Mouse (Mus musculus) splenic B cell, adult 2 months (primary cell): ENCODE measurements around the gene Fam120b.

Experiments used
- DNase-seq: peaks from one replicate; pipeline ENCODE4 v3.0.0-alpha.2; 2011; ENCODE audit warnings: low read depth, low spot score
- H3K27me3 ChIP-seq: 2 replicates; pipeline ENCODE4 v1.6.1; 2012; ENCODE audit warnings: mild to moderate bottlenecking, low read length, moderate library complexity, mixed read lengths; ENCODE audit not compliant: control insufficient read depth, poor library complexity, insufficient read depth, severe bottlenecking
- H3K36me3 ChIP-seq: 2 replicates; pipeline ENCODE4 v1.6.1; 2012; ENCODE audit warnings: mild to moderate bottlenecking, low read length, moderate library complexity, mixed read lengths; ENCODE audit not compliant: control insufficient read depth, poor library complexity, insufficient read depth, severe bottlenecking

Fam120b gene

DNA sequence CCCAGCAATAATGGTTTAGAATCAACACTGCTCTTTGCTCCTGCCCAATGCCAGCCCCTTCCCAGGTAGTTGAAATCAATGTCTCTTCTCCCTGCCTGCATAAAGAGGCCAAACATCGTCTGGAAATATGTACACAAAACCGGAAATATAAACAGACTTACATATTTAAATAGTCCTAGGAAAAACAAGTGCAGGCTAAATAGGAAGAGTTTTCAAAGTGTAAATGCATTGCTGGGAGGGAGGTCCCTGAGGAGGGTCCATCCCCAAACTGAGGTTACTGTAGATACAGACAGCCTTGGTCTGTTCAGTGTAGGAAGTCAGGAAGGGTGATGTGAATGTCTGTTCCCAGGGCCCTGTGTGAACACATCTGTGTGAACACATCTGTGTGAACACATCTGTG, 10.6 kb downstream of the Fam120b start:
- peaks cover 11% of the 10 kb centered on the region; the same call in 1 of the 2 replicates for H3K36me3 ChIP-seq
- no peak for DNase-seq
- no peaks in the 10 kb centered on the region for H3K27me3 ChIP-seq

DNA sequence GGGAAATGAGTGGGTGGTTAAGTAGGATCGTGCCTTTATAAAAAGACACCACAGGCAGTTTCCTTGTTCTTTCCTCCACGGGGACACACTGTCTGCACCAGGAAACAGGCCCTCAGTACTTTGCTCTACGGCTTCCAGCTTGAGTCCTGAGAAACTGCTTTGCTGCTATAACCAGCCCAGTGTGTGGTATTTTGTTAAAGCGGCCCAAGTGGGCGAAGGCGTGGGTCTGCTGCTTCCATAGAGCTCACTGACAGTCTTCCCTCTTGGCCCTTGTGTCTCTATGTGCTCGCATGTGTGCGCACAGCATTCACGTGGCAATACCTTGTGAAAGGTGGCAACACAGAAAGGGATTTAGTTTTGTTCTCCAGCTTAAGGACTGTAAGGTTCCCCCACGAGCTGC, 13.3 kb downstream of the Fam120b start:
- no peaks in the 10 kb centered on the region for H3K27me3 ChIP-seq
- peaks cover 5% of the 10 kb centered on the region; the same call in 1 of the 2 replicates for H3K36me3 ChIP-seq
- DNase-seq = no peak

DNA sequence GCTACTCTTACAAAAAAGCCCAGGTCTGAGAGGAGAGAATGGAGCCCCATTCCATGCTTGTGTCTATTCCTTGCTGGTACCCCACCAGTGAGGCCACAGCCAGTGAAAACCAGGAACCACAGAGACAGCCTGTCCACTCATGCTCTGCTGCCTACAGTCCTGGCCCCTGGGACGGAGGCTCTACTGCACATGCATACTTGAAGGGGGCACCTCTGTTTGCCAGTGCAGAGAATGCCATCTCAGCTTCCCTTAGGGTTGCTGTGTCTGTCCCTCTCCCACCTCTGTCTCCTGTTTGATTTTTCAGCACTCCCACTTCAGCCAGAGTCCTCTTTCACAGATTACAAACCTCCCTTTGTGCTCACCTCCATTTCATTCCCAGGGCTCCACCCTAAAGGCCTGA, 14.9 kb downstream of the Fam120b start:
- no peak for DNase-seq
- no peaks in the 10 kb centered on the region for H3K27me3 ChIP-seq
- H3K36me3 ChIP-seq = peaks cover 5% of the 10 kb centered on the region

DNA sequence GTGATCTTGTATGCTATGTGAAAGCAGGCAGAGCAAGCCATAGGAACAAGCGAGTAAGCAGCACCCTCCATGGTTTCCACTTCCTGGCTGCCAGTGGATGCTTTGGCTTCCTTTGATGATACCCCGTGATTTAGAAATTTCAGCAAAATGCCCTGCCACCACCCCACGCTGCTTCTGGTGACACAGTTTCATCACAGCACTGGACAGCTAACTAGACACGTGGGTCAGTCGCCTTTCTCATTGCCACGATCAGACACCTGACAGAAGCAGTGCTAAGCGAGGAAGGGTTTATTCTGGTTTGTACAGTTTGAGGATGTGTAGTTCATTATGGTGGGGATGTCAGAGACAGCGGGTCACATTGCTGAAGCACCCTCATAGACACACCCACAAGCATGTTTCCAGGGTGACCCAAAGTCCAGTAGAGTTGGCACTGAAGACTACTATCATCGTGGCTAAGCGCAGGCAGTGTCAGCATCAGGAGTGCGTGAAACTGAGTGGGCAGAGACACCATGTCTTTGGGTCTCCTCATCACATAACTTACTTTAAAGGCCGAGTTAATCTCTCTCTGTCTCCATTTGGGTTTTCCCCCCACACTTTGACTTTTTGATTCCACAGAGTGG, 20.7 kb downstream of the Fam120b start:
- DNase-seq = no peak
- peaks cover 5% of the 10 kb centered on the region for H3K36me3 ChIP-seq
- H3K27me3 ChIP-seq = no peaks in the 10 kb centered on the region

DNA sequence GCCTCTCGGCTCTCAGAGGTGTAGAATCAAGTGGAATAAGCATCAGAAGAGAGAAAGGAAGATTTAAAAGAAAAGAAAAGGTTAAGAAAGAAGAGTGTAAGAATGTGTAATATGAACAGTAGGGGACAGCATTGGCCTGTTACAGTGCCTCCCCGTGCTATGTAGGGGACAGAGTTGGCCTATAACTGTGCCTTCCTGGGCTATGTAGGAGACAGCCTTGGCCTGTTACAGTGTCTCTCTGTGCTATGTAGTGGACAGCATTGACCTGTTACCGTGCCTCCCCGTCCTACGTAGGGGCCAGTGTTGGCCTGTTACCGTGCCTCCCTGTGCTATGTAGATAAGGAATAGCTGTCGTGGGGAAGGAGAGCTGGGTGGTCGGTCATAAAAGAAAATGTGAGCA, 23.5 kb downstream of the Fam120b start:
- Histone ChIP-seq H3K36me3 (peaks cover 8% of the 10 kb centered on the region), H3K27me3 (no peaks in the 10 kb centered on the region)
- no peak for DNase-seq

DNA sequence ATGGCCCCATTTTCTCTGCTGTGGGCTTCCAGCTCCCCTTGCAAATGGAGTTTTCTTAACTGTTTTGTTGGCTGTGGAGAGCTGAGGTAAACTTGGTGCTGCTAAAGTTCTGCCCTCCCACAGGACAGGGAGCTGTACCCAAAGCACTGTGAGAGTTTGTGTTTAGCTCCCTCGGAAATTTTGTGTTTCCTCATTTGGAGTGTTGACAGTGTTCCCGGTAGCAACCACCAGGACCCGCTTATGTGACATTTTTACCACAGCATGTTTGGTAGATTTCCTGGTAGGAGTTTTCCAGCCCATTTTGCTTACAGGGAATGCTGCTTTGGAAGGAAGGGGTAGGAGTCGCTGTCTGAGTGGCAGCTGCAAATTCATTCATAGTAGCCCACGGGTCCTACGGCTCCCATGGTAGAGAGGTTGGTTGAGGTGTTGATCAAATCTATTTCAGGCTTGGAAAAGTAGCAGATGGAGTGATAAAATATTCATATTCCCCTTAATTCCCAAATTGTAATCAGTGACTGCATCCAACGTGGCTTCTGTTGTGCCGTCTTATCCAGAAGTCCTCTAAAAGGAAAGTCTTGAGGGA, 24.1 kb downstream of the Fam120b start:
- peaks cover 10% of the 10 kb centered on the region for H3K36me3 ChIP-seq
- DNase-seq = no peak

DNA sequence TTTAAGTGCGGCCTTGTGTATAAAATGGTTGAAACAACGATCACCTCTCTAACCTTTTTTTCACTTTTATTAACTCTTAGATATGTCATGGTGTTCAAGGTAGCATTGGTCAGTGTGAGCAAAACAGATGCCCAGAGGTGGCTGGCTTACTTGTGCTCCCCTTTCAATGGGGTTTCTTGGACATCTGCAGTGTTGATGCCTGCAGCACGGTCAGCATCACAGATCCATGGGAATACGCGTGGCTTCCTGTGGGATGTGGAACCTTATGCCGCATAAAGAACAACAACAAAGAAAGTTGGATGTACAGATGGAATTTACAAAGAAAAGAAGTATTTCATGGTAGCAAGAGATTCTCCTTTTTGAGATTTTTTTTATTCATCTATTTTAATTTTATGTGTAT, 25.4 kb downstream of the Fam120b start:
- Histone ChIP-seq H3K36me3 (peaks cover 13% of the 10 kb centered on the region), H3K27me3 (no peaks in the 10 kb centered on the region)
- DNase-seq = no peak

More for the DNA sequence above, 24.1 kb downstream of the Fam120b start:
- H3K27me3 ChIP-seq = no peaks in the 10 kb centered on the region

DNA sequence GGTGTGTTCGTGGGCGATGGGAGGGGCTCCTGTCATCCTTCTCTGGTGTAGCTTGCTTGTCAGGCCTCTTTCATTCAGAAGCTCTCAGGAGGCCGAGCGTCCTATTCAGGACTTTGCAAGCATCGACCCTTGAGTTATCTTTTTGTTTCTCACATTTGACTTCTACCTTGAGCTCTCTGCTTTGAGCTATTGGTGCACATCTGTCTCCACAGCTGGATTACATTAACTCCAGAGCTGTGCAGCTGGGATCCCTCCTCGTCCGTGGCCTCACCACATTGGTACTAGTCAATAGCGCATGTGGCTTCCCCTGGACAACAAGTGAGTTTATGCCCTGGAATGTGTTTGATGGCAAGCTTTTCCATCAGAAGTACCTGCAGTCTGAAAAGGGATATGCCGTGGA, 26.7 kb downstream of the Fam120b start:
- Histone ChIP-seq H3K27me3 (no peaks in the 10 kb centered on the region), H3K36me3 (peaks cover 14% of the 10 kb centered on the region)
- DNase-seq = no peak

DNA sequence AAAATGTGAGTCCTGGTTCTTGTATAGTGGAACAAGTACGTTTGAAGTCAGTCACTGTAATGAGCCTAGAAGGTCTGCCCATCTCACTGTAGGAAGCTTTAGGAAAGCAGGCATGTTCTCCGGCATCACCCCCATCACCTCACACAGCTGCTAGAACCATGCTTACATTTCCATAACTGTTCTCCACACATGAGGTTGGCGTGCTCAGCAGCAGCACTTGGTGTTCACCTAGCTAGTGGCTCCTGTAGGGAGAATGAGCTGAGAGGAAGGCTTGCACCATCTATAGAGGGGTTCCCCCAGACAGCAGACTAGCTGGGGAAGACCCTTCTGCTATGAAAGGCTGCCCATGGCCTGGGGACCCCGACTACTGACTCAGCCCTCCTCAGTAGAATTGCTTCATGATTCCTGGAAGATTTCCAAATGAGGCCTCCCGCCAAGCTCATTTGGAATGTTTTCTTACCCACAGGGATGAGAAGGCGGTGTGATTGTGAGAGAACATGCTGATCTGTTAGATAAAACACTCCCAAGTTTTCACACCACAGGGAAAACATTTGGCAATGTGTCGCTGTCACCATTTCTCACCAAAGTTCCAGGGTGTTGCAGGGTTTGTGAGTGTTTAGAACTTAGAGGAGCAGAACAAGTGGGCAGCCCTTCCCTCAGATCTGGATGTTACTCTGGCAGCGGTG, 27.2 kb downstream of the Fam120b start:
- Histone ChIP-seq H3K27me3 (no peaks in the 10 kb centered on the region), H3K36me3 (peaks cover 17% of the 10 kb centered on the region)
- DNase-seq = no peak

DNA sequence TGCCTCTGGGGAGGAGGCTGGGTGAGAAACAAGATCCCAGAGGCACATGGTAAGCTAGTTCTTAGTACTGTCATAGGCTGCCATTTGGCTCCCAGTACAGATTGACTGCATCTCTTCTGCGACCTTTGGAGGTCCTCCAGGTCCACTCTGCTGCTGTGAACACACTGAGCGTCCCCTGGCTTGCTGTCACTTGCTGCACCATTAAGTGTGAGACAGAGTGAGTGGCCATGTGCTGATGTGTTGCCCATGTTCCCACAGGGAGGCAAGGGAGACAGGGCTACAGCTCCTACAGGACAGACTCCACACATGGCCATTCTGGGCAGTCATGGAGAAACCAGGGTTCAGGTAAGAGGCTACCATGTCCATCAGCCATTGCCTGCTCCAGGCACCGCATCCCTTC, 29.9 kb downstream of the Fam120b start:
- Histone ChIP-seq H3K27me3 (no peaks in the 10 kb centered on the region), H3K36me3 (peaks cover 20% of the 10 kb centered on the region)
- no peak for DNase-seq

DNA sequence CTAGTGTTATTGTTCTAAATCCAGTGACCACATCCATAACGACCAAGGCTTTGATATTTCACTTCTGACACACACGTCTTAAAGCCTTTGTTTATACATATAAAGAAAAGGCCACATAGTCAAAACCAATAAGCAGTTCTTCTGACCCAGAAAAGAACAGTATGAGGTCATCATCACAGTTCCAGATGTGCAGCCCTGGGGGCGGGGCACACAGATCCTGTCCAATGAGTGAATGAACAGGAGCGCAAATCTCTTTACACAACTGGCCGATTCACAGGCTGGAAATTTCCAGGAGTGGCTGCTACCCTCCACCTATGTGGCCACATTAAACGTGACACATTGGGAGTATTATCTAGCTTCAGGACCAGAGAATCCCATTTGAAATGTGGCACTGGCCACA, 33.4 kb downstream of the Fam120b start:
- H3K36me3 ChIP-seq = peaks cover 20% of the 10 kb centered on the region

DNA sequence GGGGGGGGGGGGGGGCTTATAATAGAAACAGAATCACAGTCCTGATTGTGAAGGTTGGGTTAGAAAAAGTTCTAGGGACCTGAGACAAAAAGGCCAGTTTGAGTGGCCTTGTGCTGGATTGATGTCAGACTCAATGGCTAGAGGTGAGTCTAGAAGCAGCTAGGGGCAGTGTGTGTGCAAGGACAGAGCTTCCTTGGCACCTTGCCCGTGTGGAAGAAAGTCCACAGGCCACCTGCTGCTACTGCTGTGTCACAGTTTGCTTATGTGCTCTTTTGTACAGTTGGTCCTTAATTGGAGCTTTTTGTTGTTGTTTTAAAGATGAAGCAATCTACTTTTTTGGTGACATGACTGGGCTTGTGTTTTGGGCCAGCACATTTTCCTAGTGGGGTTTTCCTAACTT, 33.9 kb downstream of the Fam120b start:
- H3K36me3 ChIP-seq = peaks cover 20% of the 10 kb centered on the region
- DNase-seq = no peak

More for the DNA sequence above, 33.4 kb downstream of the Fam120b start:
- H3K27me3 ChIP-seq = no peaks in the 10 kb centered on the region
- DNase-seq = no peak

DNA sequence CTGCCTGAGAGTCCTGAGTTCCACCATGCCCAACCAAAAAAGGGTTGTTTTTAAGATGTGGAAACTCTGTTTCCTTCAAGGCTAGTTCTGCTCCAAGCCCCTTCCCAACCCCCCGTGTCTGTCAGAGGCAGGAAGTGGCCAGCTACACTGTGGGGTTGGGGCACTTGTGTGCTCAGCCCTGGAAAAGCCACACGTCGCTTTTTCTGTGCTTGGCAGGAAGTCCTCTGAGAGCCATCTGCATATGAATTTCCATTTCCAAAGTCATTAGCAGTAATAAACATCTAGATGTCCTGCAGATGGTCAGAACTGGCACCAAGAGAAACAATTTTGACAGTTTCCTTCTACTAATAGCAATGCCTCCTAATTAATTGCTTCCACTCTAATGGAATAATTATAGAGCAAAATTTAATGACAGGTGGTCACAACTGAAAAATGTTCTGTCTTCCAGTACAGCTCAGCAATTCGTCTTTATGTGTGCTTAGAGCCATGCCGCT, 35.1 kb downstream of the Fam120b start:
- peaks cover 17% of the 10 kb centered on the region for H3K36me3 ChIP-seq
- no peak for DNase-seq
- H3K27me3 ChIP-seq = no peaks in the 10 kb centered on the region

More for the DNA sequence above, 33.9 kb downstream of the Fam120b start:
- H3K27me3 ChIP-seq = no peaks in the 10 kb centered on the region

DNA sequence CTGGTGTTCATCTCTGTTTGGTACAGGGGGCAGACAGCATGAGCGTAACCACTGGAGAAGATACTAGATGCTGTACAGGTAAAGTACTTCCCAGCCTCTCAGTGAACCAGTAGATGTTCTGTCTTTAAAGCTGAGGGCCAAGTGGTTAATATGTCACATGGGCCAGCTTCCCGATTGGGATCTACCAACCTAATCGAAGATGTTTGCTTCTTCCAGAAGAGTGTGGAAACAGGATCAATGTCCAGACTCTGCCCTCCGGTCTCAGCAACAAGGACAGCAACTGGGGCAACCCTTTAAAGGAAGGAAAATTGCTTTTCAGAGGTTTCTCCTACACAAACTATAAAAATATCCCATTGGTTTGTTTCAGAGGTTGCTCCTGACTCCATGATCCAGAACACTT, 35.5 kb downstream of the Fam120b start:
- no peak for DNase-seq
- H3K36me3 ChIP-seq = peaks cover 17% of the 10 kb centered on the region
- no peaks in the 10 kb centered on the region for H3K27me3 ChIP-seq

DNA sequence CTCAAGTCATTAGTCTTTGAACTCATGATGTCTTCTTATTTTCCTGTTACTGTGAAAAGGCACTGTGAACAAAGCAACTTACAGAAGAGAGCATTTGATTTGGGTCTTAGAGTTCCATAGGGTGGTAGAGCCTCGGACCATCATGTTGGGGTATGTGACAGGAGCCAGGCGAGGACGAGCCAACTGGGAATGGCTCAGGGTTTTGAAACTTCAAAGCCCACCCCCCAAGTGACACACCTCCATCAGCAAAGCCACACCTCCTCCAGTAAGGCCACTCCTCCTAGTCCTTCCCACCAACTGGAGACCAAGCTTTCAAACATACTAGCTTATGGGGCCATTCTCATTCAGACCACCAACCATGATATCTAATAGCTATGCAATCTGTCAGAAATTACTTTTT, 36.0 kb downstream of the Fam120b start:
- H3K27me3 ChIP-seq = no peaks in the 10 kb centered on the region
- DNase-seq = no peak
- peaks cover 17% of the 10 kb centered on the region for H3K36me3 ChIP-seq
